Mouse (Mus musculus): Measurements from ENCODE around the gene Eef1g.

GRCm38 (mm10) chr19:8987816-8988215 is 21.0 kb downstream of the Eef1g start:
- no peak for TF ChIP-seq CTCF (conservative IDR thresholded peaks at IDR 0.05; ENCODE audit: insufficient read depth, insufficient read length, low read depth, low read length)
- TF ChIP-seq POLR2A (IDR thresholded peaks at IDR 0.05; ENCODE audit: low read depth, low read length): no peak

Data from kidney, adult 2 months (tissue).